Mouse (Mus musculus) limb, embryonic 10.5 days (tissue): ENCODE results near the gene Prl3b1. TPM values are rescaled to one million over a fixed set of nuclear protein-coding genes. Genes with fewer than 3 reads are reported as not detected.

Experiments used
- DNase-seq: peaks from one replicate; pipeline ENCODE4 v3.0.0-alpha.2; 2017; ENCODE audit warnings: low spot score
- H3K27ac ChIP-seq: fragments of 300-500 bp; sonication (generic); 2 replicates; pipeline ENCODE4 v1.5.1; 2016; ENCODE audit warnings: mild to moderate bottlenecking
- H3K27me3 ChIP-seq: fragments of 300-500 bp; sonication (generic); 2 replicates; pipeline ENCODE4 v1.6.1; 2016; ENCODE audit warnings: low read depth, mild to moderate bottlenecking; ENCODE audit not compliant: poor library complexity, severe bottlenecking
- H3K36me3 ChIP-seq: fragments of 300-500 bp; sonication (generic); 2 replicates; pipeline ENCODE4 v1.6.1; 2016; ENCODE audit warnings: mild to moderate bottlenecking, moderate library complexity
- H3K4me1 ChIP-seq: fragments of 300-500 bp; sonication (generic); 2 replicates; pipeline ENCODE4 v1.6.1; 2016
- H3K4me3 ChIP-seq: fragments of 300-500 bp; sonication (generic); 2 replicates; pipeline ENCODE4 v1.5.1; 2016; ENCODE audit warnings: mild to moderate bottlenecking, moderate library complexity
- H3K9me3 ChIP-seq: fragments of 300-500 bp; sonication (generic); replicated peaks from 2 replicates; pipeline ENCODE4 v1.6.1; 2016; ENCODE audit warnings: mild to moderate bottlenecking
- WGBS: fragments of 180-500 bp; shearing (Covaris S2); methylation state at CpG from one replicate; pipeline ENCODE4 v1.1.7; 2016; 5-methylcytosine and 5-hydroxymethylcytosine counted together
- polyA plus RNA-seq: library from polyadenylated mRNA; unstranded; fragments of >200 nt; fragmentation: Nextera tagmentation; extraction: Ambion mirVana; gene quantifications from 2 replicates; pipeline ENCODE4 v1.2.1, GENCODE M21; 2016

The Prl3b1 gene
- 0.99 and 1.2 TPM in 2 replicates for polyA plus RNA-seq

GRCm38 (mm10) chr13:27241547-27241946 is at the start of gene Prl3b1:
TSS of gene Prl3b1 (plus strand) at chr13:27241847.
- no peaks in the 10 kb centered on the region for H3K36me3 ChIP-seq
- H3K4me3 ChIP-seq = no peak within 1 kb of the TSS
- DNase-seq = no peak
- 100% methylated on average over 1 of the region's 1 CpGs for WGBS
- H3K27ac ChIP-seq = no peak within 1 kb of the TSS
- H3K9me3 ChIP-seq = no peaks in the 10 kb centered on the region
- H3K27me3 ChIP-seq = no peaks in the 10 kb centered on the region
- H3K4me1 ChIP-seq = no peaks in the 10 kb centered on the region

GRCm38 (mm10) chr13:27196359-27196758 is 45.3 kb upstream of the Prl3b1 start, which contains the start of gene Prl3c1:
TSS of gene Prl3c1 (plus strand) at chr13:27196659.
- Histone ChIP-seq H3K9me3 (no peaks in the 10 kb centered on the region), H3K4me1 (no peaks in the 10 kb centered on the region), H3K27ac (no peak within 1 kb of the TSS), H3K36me3 (no peaks in the 10 kb centered on the region), H3K27me3 (no peaks in the 10 kb centered on the region), H3K4me3 (no peak within 1 kb of the TSS)
- DNase-seq = no peak
- WGBS = 86% methylated on average over 1 of the region's 1 CpGs

DNA sequence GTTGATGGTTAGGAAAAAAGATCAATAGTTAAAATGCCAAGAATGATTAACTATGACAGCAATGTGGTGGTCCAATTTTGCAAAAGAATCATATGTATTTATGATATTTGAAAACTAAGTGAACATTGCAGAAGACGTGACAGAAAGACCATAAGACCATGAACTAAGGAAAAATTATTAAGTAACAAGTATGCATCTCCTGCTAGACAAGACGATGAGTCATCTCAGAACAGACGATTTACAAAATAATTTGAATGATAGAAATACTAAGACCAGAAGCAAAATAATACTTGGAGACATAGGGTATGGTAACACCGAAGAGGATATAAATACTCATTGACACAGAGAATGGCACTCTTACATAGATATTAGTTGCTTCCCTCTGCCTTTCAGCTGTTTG is 17.5 kb downstream of the Prl3b1 start, which contains the start of gene Prl3a1:
Gene Prl3a1, plus strand, starts transcription at position 301 of the 400 bp plus-strand sequence.
- Histone ChIP-seq H3K4me3 (no peak within 1 kb of the TSS), H3K4me1 (no peaks in the 10 kb centered on the region), H3K27ac (no peak within 1 kb of the TSS), H3K9me3 (no peaks in the 10 kb centered on the region), H3K27me3 (no peaks in the 10 kb centered on the region), H3K36me3 (no peaks in the 10 kb centered on the region)
- DNase-seq = no peak
- WGBS = 93% methylated on average over 4 of the region's 4 CpGs

Other genes with a start within 250 kb of the Prl3b1 start
- gene Prl, start 184.3 kb upstream of the Prl3b1 start, polyA plus RNA-seq = not detected in 2 replicates
- gene Prl3d1, start 147.7 kb upstream of the Prl3b1 start, polyA plus RNA-seq = not detected in 2 replicates
- gene Prl3d2, start 120.1 kb upstream of the Prl3b1 start, polyA plus RNA-seq = not detected in 2 replicates
- gene Prl3d3, start 85.1 kb upstream of the Prl3b1 start, polyA plus RNA-seq = not detected in 2 replicates
- gene Prl3c1, start 45.2 kb upstream of the Prl3b1 start, polyA plus RNA-seq = not detected in 2 replicates
- gene Prl3a1, start 17.6 kb downstream of the Prl3b1 start, polyA plus RNA-seq = not detected in 2 replicates
- gene Prl6a1, start 70.8 kb downstream of the Prl3b1 start, polyA plus RNA-seq = not detected in 2 replicates
- gene Prl8a2, start 103.8 kb downstream of the Prl3b1 start, polyA plus RNA-seq = not detected in 2 replicates
- not detected in 2 replicates for gene Prl2b1, start 149.0 kb downstream of the Prl3b1 start, polyA plus RNA-seq
- not detected in 2 replicates for gene Prl8a6, start 196.8 kb downstream of the Prl3b1 start, polyA plus RNA-seq